Mouse (Mus musculus): ENCODE results near the gene Ern2. TPM values are rescaled to one million over a fixed set of nuclear protein-coding genes. Genes with fewer than 3 reads are reported as not detected.

Gene Ern2
- total and polyA plus RNA-seq, 3 experiments: not detected

DNA sequence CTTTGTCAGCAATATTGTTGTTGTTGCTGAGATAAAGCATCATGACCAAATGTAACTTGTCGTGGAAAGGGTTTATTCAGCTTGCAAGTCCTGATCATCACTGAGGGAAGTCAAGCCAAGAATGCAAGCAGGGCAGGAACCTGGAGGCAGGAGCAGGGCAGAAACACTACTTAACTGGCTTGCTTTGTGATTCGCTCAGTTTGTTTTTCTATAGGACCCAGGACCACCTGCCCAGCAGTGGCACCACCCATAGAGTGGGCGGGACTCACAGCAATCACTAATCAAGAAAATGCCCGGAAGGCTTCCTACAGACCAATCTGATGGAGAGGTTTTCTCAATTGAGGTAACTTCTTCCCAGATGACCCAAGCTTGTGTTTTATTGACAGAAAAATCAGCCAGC is 43.9 kb upstream of the Ern2 start:
- Histone ChIP-seq H3K4me2 (ENCODE audit: insufficient read depth, low read depth, poor library complexity, severe bottlenecking) (no peak overlapping the region), H3K9ac (ENCODE audit: insufficient read depth, low read depth) (no peak overlapping the region), H3K27me3 (replicated peaks) (no peaks in the 10 kb centered on the region), H3K27ac (ENCODE audit: insufficient read depth, low read depth) (no peak overlapping the region), H3K36me3 (replicated peaks in 1 of 2; ENCODE audit: control insufficient read depth in 1 of 2, insufficient read depth in 1 of 2, low read length in 1 of 2) (no peaks in the 10 kb centered on the region), H3K4me1 (ENCODE audit: control insufficient read depth in 1 of 2, insufficient read depth in 2 of 2) (no peaks in the 10 kb centered on the region), H3K4me3 (replicated peaks in 1 of 3; ENCODE audit: low read depth in 2 of 3, low read length in 2 of 3, poor library complexity in 1 of 3) (no peak overlapping the region), H3K79me2 (replicated peaks; ENCODE audit: control insufficient read depth, extremely low read depth, insufficient read depth, poor library complexity, severe bottlenecking) (no peaks in the 10 kb centered on the region), H3K9me3 (replicated peaks; ENCODE audit: low read length) (peaks cover 7% of the 10 kb centered on the region)
- dilution Hi-C loops (cut with MboI; ENCODE audit: extremely low pct_ligation_motif_present, extremely low pct_unique_long_range_greater_than_20kb, low sequenced_read_pairs) (no loop called here), in situ Hi-C loops (cut with MboI; ENCODE audit: low pct_ligation_motif_present, low pct_unique_long_range_greater_than_20kb, low sequenced_read_pairs) (no loop called here)
- DNase-seq (ENCODE audit: extremely low read depth): no peak
- no peak for TF ChIP-seq ZKSCAN1 (IDR thresholded peaks at IDR 0.05; ENCODE audit: borderline replicate concordance, low read depth, low read length)
- TF ChIP-seq JUN (IDR thresholded peaks at IDR 0.05; ENCODE audit: insufficient read depth, low read depth, low read length): no peak
- TF ChIP-seq BHLHE40 (IDR thresholded peaks at IDR 0.05; ENCODE audit: low read depth, low read length): no peak
- TF ChIP-seq GABPA (IDR thresholded peaks at IDR 0.05; ENCODE audit: insufficient replicate concordance, low read depth, low read length): no peak
- no peak for TF ChIP-seq RAD21 (IDR thresholded peaks at IDR 0.05; ENCODE audit: low read depth, low read length)
- no peak for TF ChIP-seq POLR2AphosphoS2 (IDR thresholded peaks at IDR 0.05; ENCODE audit: low read depth, low read length)
- no peak for TF ChIP-seq E2F4 (IDR thresholded peaks at IDR 0.05; ENCODE audit: insufficient replicate concordance, low read depth, low read length)
- TF ChIP-seq UBTF (IDR thresholded peaks at IDR 0.05; ENCODE audit: low read depth, low read length): no peak
- TF ChIP-seq TCF12 (IDR thresholded peaks at IDR 0.05; ENCODE audit: low read depth, low read length): no peak

- no peak overlapping the region for H3K9ac ChIP-seq (ENCODE audit: insufficient read depth, low read depth)
- in situ Hi-C loops (cut with MboI; ENCODE audit: low pct_ligation_motif_present, low pct_unique_long_range_greater_than_20kb, low sequenced_read_pairs) (no loop called here), dilution Hi-C loops (cut with MboI; ENCODE audit: extremely low pct_ligation_motif_present, extremely low pct_unique_long_range_greater_than_20kb, low sequenced_read_pairs) (no loop called here)
- no peaks in the 10 kb centered on the region for H3K79me2 ChIP-seq (replicated peaks; ENCODE audit: control insufficient read depth, extremely low read depth, insufficient read depth, poor library complexity, severe bottlenecking)
- TF ChIP-seq POLR2AphosphoS2 (IDR thresholded peaks at IDR 0.05; ENCODE audit: low read depth, low read length): no peak
- no peak overlapping the region for H3K4me3 ChIP-seq (replicated peaks in 1 of 3; ENCODE audit: low read depth in 2 of 3, low read length in 2 of 3, poor library complexity in 1 of 3)
- H3K27me3 ChIP-seq (replicated peaks): no peaks in the 10 kb centered on the region
- no peaks in the 10 kb centered on the region for H3K4me1 ChIP-seq (ENCODE audit: control insufficient read depth in 1 of 2, insufficient read depth in 2 of 2)
- no peak overlapping the region for H3K27ac ChIP-seq (ENCODE audit: insufficient read depth, low read depth)
- H3K36me3 ChIP-seq (replicated peaks in 1 of 2; ENCODE audit: control insufficient read depth in 1 of 2, insufficient read depth in 1 of 2, low read length in 1 of 2): no peaks in the 10 kb centered on the region
- DNase-seq (ENCODE audit: extremely low read depth): no peak
- peaks cover 7% of the 10 kb centered on the region for H3K9me3 ChIP-seq (replicated peaks; ENCODE audit: low read length)
- H3K4me2 ChIP-seq (ENCODE audit: insufficient read depth, low read depth, poor library complexity, severe bottlenecking): no peak overlapping the region
Measured at GRCm38 (mm10) chr7:122229306-122229705, 43.3 kb upstream of the Ern2 start.

- TF ChIP-seq ETS1 (conservative IDR thresholded peaks at IDR 0.05; ENCODE audit: low read depth, low read length) (no peak), MAZ (IDR thresholded peaks at IDR 0.05; ENCODE audit: low read depth, low read length) (no peak)
- Histone ChIP-seq H3K9ac (ENCODE audit: insufficient read depth, low read depth) (no peak overlapping the region), H3K9me3 (replicated peaks; ENCODE audit: low read length) (peaks cover 7% of the 10 kb centered on the region), H3K27me3 (replicated peaks) (peaks cover 6% of the 10 kb centered on the region), H3K36me3 (replicated peaks in 1 of 2; ENCODE audit: control insufficient read depth in 1 of 2, insufficient read depth in 1 of 2, low read length in 1 of 2) (no peaks in the 10 kb centered on the region), H3K4me3 (replicated peaks in 1 of 3; ENCODE audit: low read depth in 2 of 3, low read length in 2 of 3, poor library complexity in 1 of 3) (no peak overlapping the region), H3K4me1 (ENCODE audit: control insufficient read depth in 1 of 2, insufficient read depth in 2 of 2) (no peaks in the 10 kb centered on the region), H3K27ac (ENCODE audit: insufficient read depth, low read depth) (no peak overlapping the region), H3K79me2 (replicated peaks; ENCODE audit: control insufficient read depth, extremely low read depth, insufficient read depth, poor library complexity, severe bottlenecking) (no peaks in the 10 kb centered on the region), H3K4me2 (ENCODE audit: insufficient read depth, low read depth, poor library complexity, severe bottlenecking) (no peak overlapping the region)
- dilution Hi-C loops (cut with MboI; ENCODE audit: extremely low pct_ligation_motif_present, extremely low pct_unique_long_range_greater_than_20kb, low sequenced_read_pairs) (no loop called here), in situ Hi-C loops (cut with MboI; ENCODE audit: low pct_ligation_motif_present, low pct_unique_long_range_greater_than_20kb, low sequenced_read_pairs) (no loop called here)
- no peak for DNase-seq (ENCODE audit: extremely low read depth)
Measured at GRCm38 (mm10) chr7:122226744-122227143, 40.7 kb upstream of the Ern2 start.

Measured in CH12.LX (cell line).